Mouse (Mus musculus) kidney, embryonic 15.5 days (tissue): ENCODE measurements around the gene Bicd2. TPM values are rescaled to one million over a fixed set of nuclear protein-coding genes. Genes with fewer than 3 reads are reported as not detected.

ENCODE experiments used
- ATAC-seq: fragments of 200-750 bp; cut with Nextera tagmentation; replicated peaks from 2 replicates; pipeline ENCODE4 v1.8.0; 2017; ENCODE audit warnings: moderate TSS enrichment; ENCODE audit not compliant: low FRiP score
- H3K27ac ChIP-seq: fragments of 300-500 bp; sonication (generic); 2 replicates; pipeline ENCODE4 v1.5.1; 2015; ENCODE audit warnings: mild to moderate bottlenecking, inconsistent platforms
- H3K27me3 ChIP-seq: fragments of 300-500 bp; sonication (generic); 2 replicates; pipeline ENCODE4 v1.6.1; 2015; ENCODE audit warnings: inconsistent platforms
- H3K36me3 ChIP-seq: fragments of 300-500 bp; sonication (generic); 2 replicates; pipeline ENCODE4 v1.6.1; 2015; ENCODE audit warnings: inconsistent platforms
- H3K4me1 ChIP-seq: fragments of 300-500 bp; sonication (generic); 2 replicates; pipeline ENCODE4 v1.6.1; 2015; ENCODE audit warnings: inconsistent platforms
- H3K4me2 ChIP-seq: fragments of 300-500 bp; sonication (generic); 2 replicates; pipeline ENCODE4 v1.6.1; 2015; ENCODE audit warnings: moderate library complexity, mild to moderate bottlenecking, inconsistent platforms
- H3K4me3 ChIP-seq: fragments of 300-500 bp; sonication (generic); replicated peaks from 2 replicates; pipeline ENCODE4 v1.5.1; 2015; ENCODE audit warnings: mild to moderate bottlenecking, inconsistent platforms
- H3K9ac ChIP-seq: fragments of 300-500 bp; sonication (generic); 2 replicates; pipeline ENCODE4 v1.6.1; 2015; ENCODE audit warnings: mild to moderate bottlenecking, inconsistent platforms
- H3K9me3 ChIP-seq: fragments of 300-500 bp; sonication (generic); replicated peaks from 2 replicates; pipeline ENCODE4 v1.6.1; 2016; ENCODE audit warnings: inconsistent platforms
- WGBS: fragments of 180-500 bp; shearing (Covaris S2); methylation state at CpG from one replicate; pipeline ENCODE4 v1.1.7; 2015; ENCODE audit warnings: mixed read lengths; 5-methylcytosine and 5-hydroxymethylcytosine counted together
- polyA plus RNA-seq: library from polyadenylated mRNA; unstranded; fragments of >200 nt; fragmentation: Nextera tagmentation; extraction: Ambion mirVana; gene quantifications from 2 replicates; pipeline ENCODE4 v1.2.1, GENCODE M21; 2015

Bicd2 gene
- polyA plus RNA-seq, 1 experiment from 2014 or later = 25.0 TPM

GRCm38 (mm10) chr13:49393579-49393978, 52.2 kb downstream of the Bicd2 start:
- no peaks in the 10 kb centered on the region for H3K9me3 ChIP-seq
- no peaks in the 10 kb centered on the region for H3K27me3 ChIP-seq
- 89% methylated on average over 1 of the region's 1 CpGs for WGBS
- H3K27ac ChIP-seq = no peak overlapping the region
- H3K36me3 ChIP-seq = peaks cover 4% of the 10 kb centered on the region; the same call in 1 of the 2 replicates
- no peak overlapping the region for H3K9ac ChIP-seq
- no peak for ATAC-seq
- H3K4me2 ChIP-seq = no peak overlapping the region
- no peaks in the 10 kb centered on the region for H3K4me1 ChIP-seq
- no peak overlapping the region for H3K4me3 ChIP-seq

DNA sequence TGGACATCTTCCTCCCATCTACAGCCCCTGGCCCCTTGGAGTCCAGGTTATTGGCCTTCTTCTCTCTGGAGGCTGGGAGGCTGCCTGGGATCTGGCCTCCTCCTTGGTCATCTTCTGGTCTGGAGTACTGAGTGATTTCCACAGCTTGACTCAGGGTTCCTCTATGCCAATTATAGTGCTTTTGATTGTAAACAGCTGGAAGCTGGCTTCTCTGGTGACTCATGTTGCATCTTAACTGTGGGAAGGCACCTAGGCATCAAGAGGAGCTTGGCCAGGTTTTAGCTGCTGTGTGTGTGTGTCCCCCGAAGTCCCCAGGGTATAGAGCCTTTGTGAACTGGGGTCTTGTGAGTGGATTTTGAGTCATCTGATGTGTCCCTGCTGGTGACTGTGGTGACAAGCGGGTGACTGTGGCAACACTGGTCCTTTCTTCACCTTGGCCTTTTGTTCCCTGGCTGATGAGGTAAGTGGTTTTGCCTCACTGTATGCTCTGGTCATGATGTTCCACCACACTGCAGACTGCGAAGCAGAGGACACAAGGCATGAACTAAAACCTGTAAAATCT, 53.6 kb downstream of the Bicd2 start:
- 87% methylated on average over 3 of the region's 3 CpGs for WGBS
- no peak overlapping the region for H3K9ac ChIP-seq
- no peak overlapping the region for H3K27ac ChIP-seq
- no peaks in the 10 kb centered on the region for H3K27me3 ChIP-seq
- H3K4me3 ChIP-seq = no peak overlapping the region
- H3K9me3 ChIP-seq = no peaks in the 10 kb centered on the region
- H3K4me1 ChIP-seq = no peaks in the 10 kb centered on the region
- no peaks in the 10 kb centered on the region for H3K36me3 ChIP-seq
- ATAC-seq = no peak
- H3K4me2 ChIP-seq = no peak overlapping the region

GRCm38 (mm10) chr13:49396798-49397197, 55.4 kb downstream of the Bicd2 start:
- Histone ChIP-seq H3K9me3 (no peaks in the 10 kb centered on the region), H3K36me3 (no peaks in the 10 kb centered on the region), H3K9ac (no peak overlapping the region), H3K27ac (no peak overlapping the region), H3K27me3 (no peaks in the 10 kb centered on the region), H3K4me1 (no peaks in the 10 kb centered on the region), H3K4me3 (no peak overlapping the region), H3K4me2 (no peak overlapping the region)
- 62% methylated on average over 1 of the region's 1 CpGs for WGBS
- no peak for ATAC-seq

GRCm38 (mm10) chr13:49398191-49398590, 56.8 kb downstream of the Bicd2 start:
- H3K36me3 ChIP-seq = no peaks in the 10 kb centered on the region
- H3K4me2 ChIP-seq = no peak overlapping the region
- H3K9ac ChIP-seq = no peak overlapping the region
- H3K27me3 ChIP-seq = no peaks in the 10 kb centered on the region
- H3K9me3 ChIP-seq = no peaks in the 10 kb centered on the region
- no peak overlapping the region for H3K27ac ChIP-seq
- no peak for ATAC-seq
- H3K4me1 ChIP-seq = no peaks in the 10 kb centered on the region
- H3K4me3 ChIP-seq = no peak overlapping the region
- 71% methylated on average over 8 of the region's 8 CpGs for WGBS

DNA sequence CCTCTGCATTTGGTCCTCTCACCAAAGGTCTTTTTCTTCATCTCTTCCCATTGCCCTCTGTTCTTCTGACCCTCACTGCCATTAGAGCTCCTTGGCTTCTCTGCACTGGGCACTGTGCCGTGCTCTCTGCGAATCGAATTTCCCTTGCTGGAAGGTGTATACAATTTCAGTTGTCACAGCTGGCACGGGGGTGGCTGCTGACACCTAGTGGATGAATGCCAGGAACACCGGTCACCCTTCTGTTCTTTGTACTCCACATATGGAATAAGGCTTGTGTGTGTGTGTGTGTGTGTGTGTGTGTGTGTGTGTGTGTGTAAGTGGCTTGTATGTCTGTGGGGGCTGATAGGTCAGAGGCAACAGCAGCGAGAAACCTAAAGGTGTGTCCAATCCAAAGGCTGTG, 58.8 kb downstream of the Bicd2 start:
- Histone ChIP-seq H3K9me3 (no peaks in the 10 kb centered on the region), H3K4me2 (no peak overlapping the region), H3K27me3 (no peaks in the 10 kb centered on the region), H3K27ac (no peak overlapping the region), H3K4me3 (no peak overlapping the region), H3K9ac (no peak overlapping the region), H3K4me1 (no peaks in the 10 kb centered on the region), H3K36me3 (no peaks in the 10 kb centered on the region)
- peak; percentile 78 for ATAC-seq
- 31% methylated on average over 6 of the region's 6 CpGs for WGBS

DNA sequence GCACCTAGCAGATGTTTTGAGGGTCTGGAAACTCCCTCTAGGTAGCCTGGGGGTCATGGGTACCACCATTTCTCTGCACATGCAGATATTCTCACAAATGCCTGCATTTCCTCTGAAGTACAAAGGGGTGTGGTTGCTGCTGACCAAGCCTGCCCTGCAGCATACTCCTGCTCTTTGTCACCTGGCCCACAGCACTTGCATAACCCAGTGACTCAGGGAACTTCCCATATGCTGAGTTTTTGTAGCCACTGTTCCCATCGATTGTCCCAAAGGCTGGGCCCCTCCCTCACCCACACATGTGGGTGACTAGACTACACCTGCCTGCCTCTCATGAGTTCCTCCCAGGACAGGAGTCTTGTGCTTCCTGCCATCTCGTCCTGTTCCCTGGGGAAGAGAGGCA, 61.2 kb downstream of the Bicd2 start:
- no peak overlapping the region for H3K4me3 ChIP-seq
- no peak overlapping the region for H3K27ac ChIP-seq
- no peaks in the 10 kb centered on the region for H3K4me1 ChIP-seq
- no peak for ATAC-seq
- H3K4me2 ChIP-seq = no peak overlapping the region
- H3K9ac ChIP-seq = no peak overlapping the region
- WGBS = 72% methylated on average over 2 of the region's 2 CpGs
- no peaks in the 10 kb centered on the region for H3K9me3 ChIP-seq
- no peaks in the 10 kb centered on the region for H3K36me3 ChIP-seq
- H3K27me3 ChIP-seq = no peaks in the 10 kb centered on the region

DNA sequence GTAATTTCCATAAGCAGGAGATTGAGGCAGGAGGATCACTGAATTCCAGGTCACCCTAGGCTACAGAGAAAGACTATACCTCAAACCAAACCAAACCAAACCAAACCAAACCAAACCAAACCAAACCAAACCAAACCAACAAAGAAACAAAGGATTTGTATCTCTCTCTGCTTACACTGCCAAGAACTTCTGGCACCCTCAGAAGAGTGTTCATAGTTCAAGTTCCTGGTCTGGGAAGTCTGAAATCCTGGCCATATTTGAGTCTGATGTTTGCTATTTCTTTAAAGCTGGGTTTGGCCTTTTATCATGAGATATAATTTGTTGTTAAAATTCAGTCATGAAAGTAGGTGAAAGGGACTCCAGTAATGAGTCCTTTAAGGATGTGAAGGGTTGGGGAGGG, 66.4 kb downstream of the Bicd2 start:
- Histone ChIP-seq H3K9me3 (no peaks in the 10 kb centered on the region), H3K4me3 (no peak overlapping the region), H3K27me3 (no peaks in the 10 kb centered on the region), H3K9ac (no peak overlapping the region), H3K4me1 (no peaks in the 10 kb centered on the region), H3K27ac (no peak overlapping the region), H3K4me2 (no peak overlapping the region), H3K36me3 (no peaks in the 10 kb centered on the region)
- ATAC-seq = no peak

DNA sequence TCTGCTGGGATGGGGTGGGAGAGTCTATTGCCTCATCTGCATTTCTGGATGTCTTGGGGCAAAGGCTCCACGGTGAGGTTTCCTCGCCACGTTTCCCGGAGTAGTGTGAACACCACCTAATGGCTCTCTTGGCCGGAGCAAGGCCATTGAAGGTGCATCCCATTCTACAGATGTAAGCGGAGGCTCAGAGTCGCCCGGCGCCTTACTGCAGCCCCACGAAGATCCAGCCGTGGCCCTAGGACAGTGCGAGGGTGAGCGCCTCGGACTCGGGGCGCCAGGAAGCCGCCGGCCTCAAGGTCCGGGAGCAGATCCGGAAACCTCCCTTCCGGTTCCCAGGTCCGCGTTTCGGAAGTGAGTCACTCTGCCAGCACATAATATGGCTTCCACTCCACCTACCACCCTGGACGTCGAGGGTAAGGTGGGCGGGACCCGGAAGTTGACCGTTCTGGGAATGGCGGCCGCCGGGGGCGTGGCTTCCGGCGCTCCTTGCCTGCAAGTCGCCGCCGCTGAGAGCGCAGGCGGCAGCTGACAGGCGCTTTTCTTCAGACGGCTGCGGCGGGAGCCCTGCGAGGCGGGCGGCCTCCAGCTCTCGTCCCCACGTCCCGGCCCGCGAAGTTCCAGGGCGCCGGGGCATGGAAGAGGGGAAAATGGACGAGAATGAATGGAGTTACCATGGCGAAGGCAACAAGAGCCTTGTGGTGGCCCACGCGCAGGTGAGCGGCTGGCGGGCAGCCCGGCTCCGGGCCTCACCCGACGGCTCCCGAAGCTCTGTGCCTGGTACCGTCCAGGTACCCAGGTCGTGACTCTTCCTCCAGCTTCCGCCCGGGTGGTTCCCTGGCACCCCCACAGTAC, 79.6 kb downstream of the Bicd2 start, which contains the start of gene Ippk:
Gene Ippk (plus strand): TSS at position 496 of the 852 bp plus-strand sequence.
- Histone ChIP-seq H3K9ac (peak within 1 kb of the TSS; percentile 82), H3K9me3 (no peaks in the 10 kb centered on the region), H3K4me2 (peak within 1 kb of the TSS; percentile 90), H3K36me3 (no peaks in the 10 kb centered on the region), H3K4me3 (peak within 1 kb of the TSS; percentile 92), H3K27ac (peak within 1 kb of the TSS; percentile 86), H3K27me3 (0 out of 2 replicates have a peak, but pooled peaks cover 3% of the 10 kb centered on the region), H3K4me1 (peaks cover 32% of the 10 kb centered on the region)
- peak; percentile 99 for ATAC-seq
- whole genome bisulfite sequencing = under 1% methylated on average over 69 of the region's 69 CpGs

DNA sequence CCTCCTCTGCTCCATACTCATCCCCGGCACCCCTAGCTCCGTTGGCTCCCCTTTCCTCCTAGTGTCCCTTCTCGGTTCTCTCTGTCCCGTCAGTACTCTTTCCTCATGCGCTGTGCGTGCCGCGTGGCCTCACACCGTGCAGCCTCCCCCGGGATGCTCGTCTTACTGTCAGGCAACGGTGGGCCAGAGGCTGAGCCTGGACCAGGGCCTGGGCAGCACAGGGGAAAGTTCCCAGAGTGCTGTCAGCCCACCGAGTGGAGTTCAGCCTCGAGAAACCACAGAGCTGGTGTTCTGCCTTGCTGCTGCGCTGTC, 80.2 kb downstream of the Bicd2 start:
- Histone ChIP-seq H3K27ac (peak overlapping the region; percentile 81), H3K4me2 (peak overlapping the region; percentile 90), H3K9me3 (no peaks in the 10 kb centered on the region), H3K27me3 (no peaks in the 10 kb centered on the region), H3K4me1 (peaks cover 32% of the 10 kb centered on the region), H3K4me3 (peak overlapping the region; percentile 92), H3K9ac (peak overlapping the region; percentile 82), H3K36me3 (no peaks in the 10 kb centered on the region)
- WGBS = 2% methylated on average over 15 of the region's 15 CpGs
- ATAC-seq = peak; percentile 56; the same call in 1 of the 2 replicates

DNA sequence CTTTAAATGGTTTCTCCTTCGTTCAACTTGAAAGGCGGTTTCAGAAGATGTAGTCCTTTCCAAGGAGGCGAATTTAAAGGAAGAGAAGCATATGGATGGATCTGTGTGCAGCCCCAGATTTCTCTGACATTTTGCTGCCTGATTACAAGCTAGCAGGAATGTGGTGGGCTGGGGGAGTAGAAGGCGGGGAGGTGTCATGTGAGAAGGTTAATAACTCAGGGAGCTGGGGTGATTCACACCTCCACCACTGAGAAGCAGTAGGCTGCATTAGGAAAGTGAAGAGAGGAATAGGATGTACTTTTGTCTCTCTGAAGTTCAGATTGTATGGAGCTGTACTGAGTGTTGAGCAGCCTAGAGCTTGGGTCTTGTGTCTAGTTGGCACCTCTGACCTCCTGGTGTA, 80.6 kb downstream of the Bicd2 start:
- ATAC-seq = no peak
- 13% methylated on average over 4 of the region's 4 CpGs for WGBS

GRCm38 (mm10) chr13:49426736-49427135, 85.4 kb downstream of the Bicd2 start:
- WGBS = 87% methylated on average over 3 of the region's 3 CpGs
- H3K4me3 ChIP-seq = no peak overlapping the region
- no peaks in the 10 kb centered on the region for H3K27me3 ChIP-seq
- ATAC-seq = no peak
- H3K9ac ChIP-seq = no peak overlapping the region
- H3K4me1 ChIP-seq = peaks cover 27% of the 10 kb centered on the region
- no peak overlapping the region for H3K27ac ChIP-seq
- no peaks in the 10 kb centered on the region for H3K9me3 ChIP-seq
- H3K36me3 ChIP-seq = no peaks in the 10 kb centered on the region
- no peak overlapping the region for H3K4me2 ChIP-seq

More for the DNA sequence above, 80.6 kb downstream of the Bicd2 start:
- peak overlapping the region; percentile 92 for H3K4me3 ChIP-seq
- no peaks in the 10 kb centered on the region for H3K9me3 ChIP-seq
- H3K27me3 ChIP-seq = no peaks in the 10 kb centered on the region
- H3K9ac ChIP-seq = peak overlapping the region; percentile 82
- H3K4me2 ChIP-seq = peak overlapping the region; percentile 90
- H3K4me1 ChIP-seq = peaks cover 32% of the 10 kb centered on the region
- no peaks in the 10 kb centered on the region for H3K36me3 ChIP-seq
- no peak overlapping the region for H3K27ac ChIP-seq

DNA sequence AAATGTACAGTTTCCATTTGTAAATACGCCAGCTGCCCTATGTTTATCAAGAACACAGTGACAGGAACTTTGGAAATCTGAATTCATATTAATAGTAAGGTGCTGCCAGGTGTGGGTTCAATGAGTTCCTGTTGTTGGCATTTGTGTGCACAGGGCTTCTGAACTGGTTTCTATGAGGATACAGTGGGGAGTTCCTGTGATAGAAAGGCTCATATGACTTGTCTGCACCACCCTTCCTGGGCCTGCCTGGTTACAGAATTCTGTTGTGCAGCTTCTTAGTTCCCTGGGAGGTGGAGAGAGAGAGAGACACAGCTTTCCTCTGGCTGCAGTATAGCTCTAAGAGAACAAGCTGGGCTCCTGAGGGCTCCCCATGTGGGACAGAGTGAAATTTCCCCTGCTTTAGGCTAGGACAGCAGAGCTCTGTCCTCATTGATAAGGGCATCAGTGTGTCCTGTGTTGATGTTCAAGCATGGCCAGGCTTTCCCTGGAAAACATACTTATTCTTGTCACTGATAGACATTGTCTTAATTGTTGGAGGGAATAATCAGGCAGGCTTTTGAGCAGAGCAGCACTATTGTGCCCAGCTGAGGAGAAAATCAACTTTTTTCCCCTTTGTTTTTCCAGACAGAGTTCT, 86.8 kb downstream of the Bicd2 start:
- H3K9me3 ChIP-seq = no peaks in the 10 kb centered on the region
- H3K9ac ChIP-seq = no peak overlapping the region
- 84% methylated on average over 1 of the region's 1 CpGs for WGBS
- no peak for ATAC-seq
- H3K27ac ChIP-seq = no peak overlapping the region
- no peak overlapping the region for H3K4me2 ChIP-seq
- no peaks in the 10 kb centered on the region for H3K27me3 ChIP-seq
- peaks cover 13% of the 10 kb centered on the region; the same call in 1 of the 2 replicates for H3K4me1 ChIP-seq
- no peak overlapping the region for H3K4me3 ChIP-seq
- H3K36me3 ChIP-seq = peaks cover 9% of the 10 kb centered on the region
